Mouse (Mus musculus): ENCODE measurements around the gene Aadat. TPM values are rescaled to one million over a fixed set of nuclear protein-coding genes. Genes with fewer than 3 reads are reported as not detected.

The Aadat gene
- not detected for polyA plus RNA-seq (2017; shearing (Covaris generic))

DNA sequence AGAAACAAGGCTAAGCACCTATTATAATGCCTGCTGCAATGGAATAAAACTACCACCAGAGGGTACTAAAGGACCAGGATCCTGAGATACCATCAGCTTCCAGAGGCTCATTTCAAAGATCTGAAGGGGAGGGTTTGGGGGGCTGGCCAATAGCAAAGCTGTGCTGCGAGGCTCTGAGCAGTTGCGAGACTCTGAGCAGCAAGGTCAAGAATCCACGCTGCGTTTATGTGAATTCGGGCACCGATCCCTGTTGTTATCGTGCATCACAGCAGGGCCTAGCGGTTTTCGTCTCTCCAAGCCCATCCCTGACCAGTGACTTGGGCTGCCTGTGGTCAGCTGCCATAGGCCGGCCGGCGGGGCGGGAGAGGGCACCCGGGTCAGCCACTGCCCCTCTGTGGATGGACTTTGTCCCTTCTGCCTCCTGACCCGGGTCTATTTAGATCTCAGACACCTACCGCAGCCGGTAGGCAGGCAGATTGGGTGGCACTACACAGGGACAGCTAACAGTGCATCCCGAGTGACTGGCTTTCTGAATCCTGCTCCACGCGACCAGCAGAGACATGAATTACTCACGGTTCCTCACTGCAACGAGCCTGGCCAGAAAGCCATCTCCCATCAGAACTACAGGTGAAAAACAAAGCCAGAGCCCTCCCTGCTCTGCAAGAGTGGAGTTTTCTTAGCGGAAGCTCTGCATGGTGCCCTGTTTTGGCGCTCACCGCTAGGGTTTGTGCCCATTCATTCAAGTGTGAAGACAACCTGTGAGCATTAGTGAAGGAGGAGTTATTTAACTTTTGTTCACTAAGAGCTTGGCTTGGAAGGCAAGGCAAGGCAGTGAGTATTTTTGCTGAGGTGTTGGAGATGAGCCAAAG, at the start of gene Aadat:
Gene Aadat, plus strand, starts transcription at position 280 of the 869 bp plus-strand sequence.

DNA sequence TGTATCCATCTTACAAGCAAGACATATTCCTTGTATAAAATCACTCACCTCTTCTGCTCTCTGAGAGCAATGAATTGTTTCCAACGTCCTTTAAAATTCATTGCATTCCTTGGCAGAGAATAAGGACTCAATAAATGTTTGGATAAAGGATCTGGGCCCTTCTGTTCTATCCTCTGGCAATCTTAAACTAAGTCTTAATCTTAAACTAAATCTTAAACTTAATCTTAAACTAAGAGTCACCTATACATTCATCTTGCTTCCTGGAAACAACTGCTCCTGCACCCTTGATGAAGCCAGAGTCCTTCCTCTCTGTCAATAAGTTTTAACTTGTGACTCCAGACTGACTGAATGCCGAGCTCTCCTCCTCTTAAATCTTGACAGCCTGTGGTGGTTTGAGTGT, 2.6 kb upstream of the Aadat start, which contains the start of gene Gm10283:
Gene Gm10283, minus strand, starts transcription at position 101 of the 400 bp plus-strand sequence.

Other genes with a start within 250 kb of the Aadat start
- not detected for gene Gm10283, start 2.7 kb upstream of the Aadat start, polyA plus RNA-seq (2017; shearing (Covaris generic))
- gene Mfap3l, start 126.9 kb downstream of the Aadat start, polyA plus RNA-seq (2017; shearing (Covaris generic)): under 1 TPM in 1 of 2 experiments, not detected in 1; 0.21 TPM